Mouse (Mus musculus): Measurements from ENCODE around the gene Tor2a. TPM values are rescaled to one million over a fixed set of nuclear protein-coding genes. Genes with fewer than 3 reads are reported as not detected.

The Tor2a gene
- total RNA-seq, 1 experiment from 2014 or later: 30.8 TPM

GRCm38 (mm10) chr2:32729547-32729946, 27.5 kb upstream of the Tor2a start:
- DNase-seq: no peak

DNA sequence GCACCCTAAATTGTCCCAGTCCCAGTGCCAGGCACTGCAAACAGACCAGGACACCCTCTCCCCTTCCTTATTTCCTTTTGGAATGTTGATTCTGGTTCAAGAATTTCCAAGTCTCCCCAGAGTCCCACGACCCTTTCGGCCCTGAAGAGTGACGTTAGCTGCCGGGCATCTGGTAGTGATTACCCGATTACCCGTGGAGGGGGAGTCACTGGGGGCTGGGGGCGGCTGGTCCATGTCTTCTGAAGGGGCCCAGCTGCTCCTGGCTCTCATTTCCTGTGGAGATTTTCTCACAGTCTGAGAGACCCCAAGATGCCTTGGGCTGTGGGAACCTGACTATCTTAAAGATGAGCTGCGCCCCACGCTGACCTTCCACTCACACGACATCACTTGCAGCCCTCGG, 26.2 kb upstream of the Tor2a start:
- DNase-seq: no peak

DNA sequence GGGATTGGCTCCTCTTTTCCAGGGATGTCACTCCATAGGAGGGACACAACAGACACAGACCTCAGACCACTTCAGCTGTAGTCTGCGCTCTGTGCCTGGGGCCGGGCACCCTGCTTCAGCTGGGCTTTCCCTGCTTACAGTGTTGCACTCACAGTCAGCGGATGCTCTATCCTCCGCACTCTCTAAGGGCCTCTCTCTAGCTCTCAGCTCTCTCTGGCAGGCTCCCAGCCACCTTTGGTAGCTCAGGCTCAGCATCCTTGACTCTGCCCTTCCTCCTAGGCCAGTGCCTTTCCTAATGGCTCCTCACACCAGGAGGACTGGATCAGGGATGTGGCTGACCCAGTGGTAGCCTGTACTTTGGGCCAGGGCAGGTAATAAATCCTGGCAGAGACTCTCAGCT, 25.1 kb upstream of the Tor2a start:
- no peak for DNase-seq

GRCm38 (mm10) chr2:32732695-32733094, 24.3 kb upstream of the Tor2a start:
- no peak for DNase-seq

GRCm38 (mm10) chr2:32734480-32734879, 22.6 kb upstream of the Tor2a start:
- no peak for DNase-seq

- DNase-seq: peak; percentile 38
Observed at GRCm38 (mm10) chr2:32734933-32735332, 22.1 kb upstream of the Tor2a start.

- no peak for DNase-seq
Observed at GRCm38 (mm10) chr2:32736306-32736829, 20.7 kb upstream of the Tor2a start.

DNA sequence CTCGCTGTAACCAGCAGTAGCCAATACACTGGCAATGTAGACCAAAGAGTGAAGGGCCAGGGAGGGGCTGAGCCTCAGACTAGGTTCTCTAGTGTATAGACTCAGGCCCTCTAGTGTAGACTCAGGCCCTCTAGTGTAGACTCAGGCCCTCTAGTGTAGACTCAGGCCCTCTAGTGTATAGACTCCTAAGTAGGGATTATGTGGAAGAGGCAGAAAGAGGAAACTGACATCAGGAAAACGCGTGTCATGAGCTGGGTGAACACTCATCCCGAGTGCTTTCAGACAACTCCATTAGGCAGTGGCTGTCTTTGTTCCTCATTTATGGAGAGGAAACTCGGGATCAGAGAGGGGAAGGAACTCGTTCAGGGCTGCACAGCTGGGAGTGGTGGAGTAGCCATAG, 20.0 kb upstream of the Tor2a start:
- no peak for DNase-seq

DNA sequence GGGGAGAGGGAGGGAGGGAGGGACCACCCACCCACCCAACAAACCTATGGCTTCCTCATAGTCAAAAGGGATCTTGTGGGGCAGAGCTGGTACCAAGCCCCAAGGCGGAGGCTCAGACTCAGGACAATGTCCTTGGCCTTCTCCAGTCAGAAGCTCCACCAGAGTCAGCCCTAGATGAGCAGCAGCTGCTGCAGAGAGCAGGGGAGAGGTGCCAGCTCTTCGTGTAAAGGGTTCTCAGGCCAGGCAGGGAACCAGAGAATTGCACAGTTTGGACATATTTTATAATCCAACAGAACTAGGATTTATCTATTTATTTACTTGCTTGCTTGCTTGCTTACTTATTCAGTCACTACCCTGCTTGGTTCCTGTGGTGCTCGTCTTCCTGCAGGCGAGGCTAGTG, 17.7 kb upstream of the Tor2a start:
- peak; percentile 34 for DNase-seq

GRCm38 (mm10) chr2:32740916-32741272, 16.1 kb upstream of the Tor2a start, which contains the start of gene 6330409D20Rik:
Gene 6330409D20Rik, minus strand, starts transcription at chr2:32741016.
- DNase-seq: no peak

- peak; percentile 56 for DNase-seq
Observed at GRCm38 (mm10) chr2:32741273-32742172, 15.5 kb upstream of the Tor2a start.

GRCm38 (mm10) chr2:32742173-32742531, 14.9 kb upstream of the Tor2a start:
- no peak for DNase-seq

GRCm38 (mm10) chr2:32744272-32744982, 12.6 kb upstream of the Tor2a start:
- no peak for DNase-seq

- no peak for DNase-seq
Observed at GRCm38 (mm10) chr2:32749082-32749481, 8.0 kb upstream of the Tor2a start.

GRCm38 (mm10) chr2:32750199-32750598, 6.8 kb upstream of the Tor2a start:
- no peak for DNase-seq

- DNase-seq: peak; percentile 76
Observed at GRCm38 (mm10) chr2:32750887-32751664, 6.0 kb upstream of the Tor2a start.

DNA sequence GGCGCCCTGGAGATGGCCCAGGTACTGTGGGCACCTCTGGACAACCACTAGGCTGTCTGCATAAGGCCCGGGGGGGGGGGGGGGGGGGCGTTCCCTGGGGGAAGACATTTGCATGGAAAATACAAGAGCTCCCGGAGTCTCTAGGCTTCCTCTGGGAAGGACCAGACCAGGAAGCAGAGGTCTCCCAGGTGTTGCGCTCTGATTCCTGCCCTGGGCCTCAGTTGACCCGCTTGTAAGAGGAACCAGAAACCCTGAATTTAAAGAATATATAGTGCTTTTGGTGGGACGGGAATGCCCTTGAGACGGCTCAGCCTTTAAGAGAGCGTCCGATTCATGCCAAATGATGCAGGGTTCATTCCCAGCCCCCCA, 5.4 kb upstream of the Tor2a start:
- no peak for DNase-seq

GRCm38 (mm10) chr2:32752181-32752580, 4.9 kb upstream of the Tor2a start:
- no peak for DNase-seq

GRCm38 (mm10) chr2:32756674-32757055, 369 bp upstream of the Tor2a start:
- DNase-seq: no peak

DNA sequence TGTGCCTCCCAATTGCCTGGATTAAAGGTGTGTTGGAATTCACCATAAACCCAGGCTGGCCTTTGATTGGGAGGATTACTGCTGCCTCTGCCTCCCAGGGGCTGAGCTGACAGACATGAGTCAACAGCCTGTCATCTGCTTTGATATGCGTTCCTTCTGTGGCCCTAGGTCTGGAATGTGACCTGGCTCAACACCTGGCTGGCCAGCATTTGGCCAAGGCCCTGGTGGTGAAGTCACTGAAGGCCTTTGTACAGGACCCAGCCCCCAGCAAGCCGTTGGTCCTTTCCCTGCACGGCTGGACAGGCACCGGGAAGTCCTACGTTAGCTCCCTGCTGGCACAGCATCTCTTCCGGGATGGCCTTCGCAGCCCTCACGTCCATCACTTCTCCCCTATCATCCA, 1.5 kb downstream of the Tor2a start:
- DNase-seq: no peak

DNA sequence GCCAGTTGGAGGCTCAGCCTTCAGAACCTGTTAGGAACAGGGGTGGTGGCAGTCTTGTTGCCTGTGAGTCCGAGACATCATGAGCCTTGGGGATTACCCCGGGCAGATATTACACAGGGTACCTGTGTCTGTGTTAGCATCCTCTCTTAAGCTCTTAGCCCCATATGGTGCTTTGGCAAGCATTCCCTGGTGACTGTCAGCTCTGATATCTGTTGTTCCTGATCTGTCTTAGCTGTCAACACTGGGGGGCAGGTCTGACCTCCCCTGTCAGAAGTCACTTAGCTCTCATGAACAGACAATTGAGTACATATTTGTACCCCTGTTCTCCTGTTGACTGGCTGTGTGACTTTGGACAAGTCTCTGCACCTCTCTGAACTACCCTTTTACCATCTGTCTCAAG, 2.0 kb downstream of the Tor2a start:
- no peak for DNase-seq

DNA sequence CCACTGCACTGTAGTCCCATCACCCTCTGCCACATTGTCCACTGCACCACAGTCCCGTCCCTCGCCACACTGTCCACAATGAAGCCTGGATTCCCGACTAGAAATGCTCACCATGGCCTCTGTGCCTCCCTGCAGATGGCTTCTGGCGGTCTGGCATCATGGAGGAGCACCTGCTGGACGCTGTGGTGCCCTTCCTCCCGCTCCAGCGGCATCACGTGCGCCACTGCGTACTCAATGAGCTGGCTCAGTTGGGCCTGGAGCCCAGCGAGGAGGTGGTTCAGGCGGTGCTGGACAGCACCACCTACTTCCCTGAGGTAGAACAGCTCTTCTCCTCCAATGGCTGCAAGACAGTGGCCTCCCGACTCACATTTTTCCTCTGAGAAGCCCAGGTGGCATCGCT, 4.3 kb downstream of the Tor2a start:
- no peak for DNase-seq

DNA sequence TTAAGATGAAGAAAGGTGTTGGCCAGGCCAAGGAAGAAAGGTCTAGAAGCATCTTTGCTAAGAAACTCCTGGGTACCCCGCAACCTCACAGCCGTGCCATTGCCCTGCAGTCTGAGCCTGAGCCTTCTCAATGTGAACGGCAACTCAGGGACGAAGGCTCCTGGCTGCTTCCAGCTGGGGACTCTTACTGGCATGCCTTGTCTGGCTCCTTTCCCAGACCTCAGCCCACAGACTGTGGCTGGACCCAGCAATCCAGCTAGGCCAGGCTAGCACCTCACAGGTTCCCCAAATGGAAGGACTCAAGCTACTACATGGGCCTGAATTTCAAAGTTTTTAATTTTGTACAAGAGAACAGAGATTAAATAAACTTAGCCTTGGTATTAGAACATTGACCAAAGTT, 4.8 kb downstream of the Tor2a start:
- no peak for DNase-seq
